Mouse (Mus musculus) stomach, postnatal 0 days (tissue): ENCODE measurements at regions not wholly inside any gene's neighbourhood (a gene's known extent, or its start where the extent isn't known, plus 50 kb on each side); places are given as distances from the start of the nearest gene placed in this dataset. TPM values are rescaled to one million over a fixed set of nuclear protein-coding genes. Genes with fewer than 3 reads are reported as not detected.

Experiments used
- ATAC-seq: fragments of 200-750 bp; cut with Nextera tagmentation; 2 replicates; pipeline ENCODE4 v1.8.0; 2017; ENCODE audit not compliant: low FRiP score, low TSS enrichment
- DNase-seq: peaks from one replicate; pipeline ENCODE4 v3.0.0-alpha.2; 2016; ENCODE audit warnings: low spot score
- H3K27ac ChIP-seq: fragments of 300-500 bp; sonication (generic); replicated peaks from 2 replicates; pipeline ENCODE4 v1.5.1; 2014; ENCODE audit warnings: mild to moderate bottlenecking, control low read depth
- H3K27me3 ChIP-seq: fragments of 300-500 bp; sonication (generic); 2 replicates; pipeline ENCODE4 v1.6.1; 2014; ENCODE audit warnings: low read length; ENCODE audit not compliant: control insufficient read depth, insufficient read depth
- H3K36me3 ChIP-seq: fragments of 300-500 bp; sonication (generic); 2 replicates; pipeline ENCODE4 v1.6.1; 2014; ENCODE audit warnings: low read length, mixed read lengths; ENCODE audit not compliant: control insufficient read depth, insufficient read depth
- H3K4me1 ChIP-seq: fragments of 300-500 bp; sonication (generic); replicated peaks from 2 replicates; pipeline ENCODE4 v1.6.1; 2014; ENCODE audit warnings: antibody characterized with exemption; ENCODE audit not compliant: control insufficient read depth, insufficient read depth
- H3K4me2 ChIP-seq: fragments of 300-500 bp; sonication (generic); replicated peaks from 2 replicates; pipeline ENCODE4 v1.6.1; 2014; ENCODE audit warnings: low read depth, mild to moderate bottlenecking, control low read depth, moderate library complexity
- H3K4me3 ChIP-seq: fragments of 300-500 bp; sonication (generic); 2 replicates; pipeline ENCODE4 v1.5.1; 2014; ENCODE audit warnings: low read depth, low read length, control low read depth
- H3K9ac ChIP-seq: fragments of 300-500 bp; sonication (generic); 2 replicates; pipeline ENCODE4 v1.6.1; 2014; ENCODE audit warnings: mild to moderate bottlenecking, low read length, control low read depth, mixed read lengths
- H3K9me3 ChIP-seq: fragments of 300-500 bp; sonication (generic); 2 replicates; pipeline ENCODE4 v1.6.1; 2016; ENCODE audit warnings: low read length; ENCODE audit not compliant: control insufficient read depth
- CTCF ChIP-seq: IDR thresholded peaks from 2 replicates; pipeline ENCODE4 v1.5.1; 2016; ENCODE audit warnings: antibody characterized with exemption, low read depth, mild to moderate bottlenecking, moderate library complexity
- EP300 ChIP-seq: optimal IDR thresholded peaks from 2 replicates; pipeline ENCODE3; 2016; ENCODE audit warnings: antibody characterized with exemption
- WGBS: fragments of 180-500 bp; shearing (Covaris S2); extraction: QIAGEN DNeasy Blood & Tissue Kit; methylation state at CpG from one replicate; pipeline ENCODE4 v1.1.7; 2014; 5-methylcytosine and 5-hydroxymethylcytosine counted together
- microRNA-seq: library from miRNA; unstranded; fragments of <30 nt; microRNA quantifications from one replicate; pipeline ENCODE4, GENCODE M21; 2016

- Histone ChIP-seq H3K9ac (no peak overlapping the region), H3K4me1 (no peaks in the 10 kb centered on the region), H3K27ac (no peak overlapping the region), H3K4me3 (no peak overlapping the region), H3K9me3 (no peaks in the 10 kb centered on the region), H3K4me2 (no peak overlapping the region), H3K27me3 (no peaks in the 10 kb centered on the region), H3K36me3 (no peaks in the 10 kb centered on the region)
- DNase-seq (no peak), ATAC-seq (no peak)
- TF ChIP-seq CTCF, result no peak
- no peak for TF ChIP-seq EP300
- WGBS, result 93% methylated on average over 4 of the region's 4 CpGs
Measured at GRCm38 (mm10) chr8:109436056-109436455, 57.8 kb upstream of the Pmfbp1 start.

- Histone ChIP-seq H3K4me3 (no peak overlapping the region; the same call in 1 of the 2 replicates), H3K4me2 (peak overlapping the region; percentile 21), H3K27me3 (no peaks in the 10 kb centered on the region), H3K27ac (no peak overlapping the region), H3K9me3 (no peaks in the 10 kb centered on the region), H3K9ac (no peak overlapping the region), H3K36me3 (no peaks in the 10 kb centered on the region), H3K4me1 (no peaks in the 10 kb centered on the region)
- ATAC-seq (no peak), DNase-seq (peak; percentile 38)
- TF ChIP-seq CTCF (no peak), EP300 (no peak)
- WGBS, result 47% methylated on average over 19 of the region's 19 CpGs
Measured at GRCm38 (mm10) chr8:109436830-109437567, 56.8 kb upstream of the Pmfbp1 start.

GRCm38 (mm10) chr8:109438531-109438930 is 55.3 kb upstream of the Pmfbp1 start:
- Histone ChIP-seq H3K36me3 (no peaks in the 10 kb centered on the region), H3K4me2 (no peak overlapping the region), H3K9me3 (no peaks in the 10 kb centered on the region), H3K4me3 (no peak overlapping the region), H3K27me3 (no peaks in the 10 kb centered on the region), H3K27ac (no peak overlapping the region), H3K4me1 (no peaks in the 10 kb centered on the region), H3K9ac (no peak overlapping the region)
- DNase-seq, result no peak
- ATAC-seq, result no peak
- TF ChIP-seq EP300, result no peak
- no peak for TF ChIP-seq CTCF
- WGBS, result 96% methylated on average over 7 of the region's 7 CpGs

Small RNAs in the stretch of these regions (microRNA-seq; reads per million reads assigned to microRNA genes)
- not detected for gene Gm23163
